20 mouse cellular contexts compared by ENCODE assay signal in the genomic region with DNA sequence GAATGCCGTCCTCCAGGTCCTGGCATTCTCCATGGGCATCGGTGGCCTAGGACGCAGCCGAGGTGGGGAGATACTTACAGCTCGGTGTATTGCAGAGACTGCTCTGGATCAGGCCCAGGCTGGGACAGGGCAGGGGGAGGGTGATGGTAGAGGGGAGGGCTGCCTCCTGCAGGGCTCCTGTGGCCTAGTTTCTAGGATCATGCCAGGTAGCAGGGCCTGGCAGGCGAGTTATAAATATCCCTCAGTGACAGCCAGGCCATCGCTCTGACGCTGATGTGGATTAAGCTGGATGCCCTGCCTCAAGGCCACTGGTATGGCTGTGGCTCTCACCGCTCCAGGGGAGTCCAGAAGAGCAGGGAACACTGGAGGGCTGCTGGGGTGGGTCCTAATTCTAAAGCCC.
DNase-seq lines count a peak whose midpoint lies in the region; ATAC-seq lines count a peak whose summit lies in the region.
"Had no signal": no experiment of that assay in that cellular context is flagged by ENCODE, and none has a peak within 500 bp of the region (broad histone marks: within the 10 kb centered on the region; RNA-seq: fewer than 3 reads in every experiment).

No protein-coding gene starts in this region.

- H3K27me3 ChIP-seq in forebrain, embryonic 16.5 days (replicated peaks; ENCODE audit: control insufficient read depth, insufficient read depth, low read length) = no peaks in the 10 kb centered on the region
- H3K27me3 ChIP-seq: embryonic facial prominence, embryonic 13.5 days; liver, embryonic 15.5 days had no signal

- peaks cover 4% of the 10 kb centered on the region for H3K4me1 ChIP-seq in forebrain, embryonic 16.5 days (replicated peaks; ENCODE audit: control insufficient read depth, insufficient read depth, low read length)
- H3K4me1 ChIP-seq: embryonic facial prominence, embryonic 13.5 days; liver, embryonic 15.5 days had no signal

- WGBS in forebrain, embryonic 16.5 days = 85% methylated on average over 9 of the region's 9 CpGs

- DNase-seq in adrenal gland, adult (ENCODE audit: inconsistent age in 2 of 2, low spot score in 1 of 2) = peak; percentile 21 to 45
- DNase-seq in adrenal gland, postnatal 10 days = no peak
- DNase-seq in gastrocnemius, adult 18-20 months (ENCODE audit: low spot score) = peak; percentile 5
- no peak for DNase-seq in gastrocnemius, postnatal 4 days (ENCODE audit: low spot score in 2 of 2)
- peak; percentile 48 to 56 for DNase-seq in heart, adult 9 months (ENCODE audit: low spot score in 2 of 2)
- DNase-seq in retina, postnatal 1 day = peak; percentile 57
- no peak for DNase-seq in spleen, postnatal 10 days (ENCODE audit: low spot score in 2 of 2)
- DNase-seq: adrenal gland, adult 8-10 months; kidney, adult 9 months; kidney, postnatal 36 days; layer of hippocampus, adult 9-11 months; lung, postnatal 14 days; right cerebral cortex, postnatal 14 days; thymus, postnatal 14 days had no signal

- no peaks in the 10 kb centered on the region for H3K36me3 ChIP-seq in forebrain, embryonic 16.5 days (ENCODE audit: control insufficient read depth, insufficient read depth)
- H3K36me3 ChIP-seq: embryonic facial prominence, embryonic 13.5 days; liver, embryonic 15.5 days had no signal

- no peak for ATAC-seq in forebrain, embryonic 16.5 days
- ATAC-seq: inflammation-experienced regulatory T-cells, adult 6 months; midbrain, embryonic 16.5 days had no signal

- no peak overlapping the region for H3K27ac ChIP-seq in forebrain, embryonic 16.5 days (ENCODE audit: low read length)
- H3K27ac ChIP-seq: embryonic facial prominence, embryonic 13.5 days; liver, embryonic 15.5 days; stomach, postnatal 0 days had no signal

- H3K9ac ChIP-seq in forebrain, embryonic 16.5 days (replicated peaks; ENCODE audit: low read depth, low read length) = no peak overlapping the region
- H3K9ac ChIP-seq: embryonic facial prominence, embryonic 13.5 days; liver, embryonic 15.5 days had no signal

- no peak overlapping the region for H3K4me3 ChIP-seq in forebrain, embryonic 16.5 days (replicated peaks; ENCODE audit: low read length)
- H3K4me3 ChIP-seq: embryonic facial prominence, embryonic 13.5 days; liver, embryonic 15.5 days had no signal

- H3K9me3 ChIP-seq in forebrain, embryonic 16.5 days (ENCODE audit: control insufficient read depth, low read length) = no peaks in the 10 kb centered on the region
- H3K9me3 ChIP-seq: embryonic facial prominence, embryonic 13.5 days; liver, embryonic 15.5 days had no signal

- H3K4me2 ChIP-seq in forebrain, embryonic 16.5 days (ENCODE audit: low read length) = no peak overlapping the region
- H3K4me2 ChIP-seq: embryonic facial prominence, embryonic 13.5 days; liver, embryonic 15.5 days had no signal

Comparison
In these comparisons a context has a peak if more than half of its experiments do, and no peak if none do; other contexts are left out.
1. DNase-seq: peak in adrenal gland, adult (2 of 2), gastrocnemius, adult 18-20 months (single experiment), heart, adult 9 months (2 of 2) and retina, postnatal 1 day (single experiment); none in adrenal gland, postnatal 10 days (single experiment), gastrocnemius, postnatal 4 days (0 of 2) and spleen, postnatal 10 days (0 of 2).